Mouse (Mus musculus) cerebellum, adult (tissue): Measurements from ENCODE around the gene 4930590J08Rik.

ENCODE experiments used
- ATAC-seq: cut with Nextera tagmentation; 2 replicates; pipeline ENCODE4 v1.9.2; 2017; ENCODE audit warnings: mild to moderate bottlenecking, moderate library complexity, mixed read lengths; ENCODE audit not compliant: insufficient number of reproducible peaks, low FRiP score, low TSS enrichment

The 4930590J08Rik gene

DNA sequence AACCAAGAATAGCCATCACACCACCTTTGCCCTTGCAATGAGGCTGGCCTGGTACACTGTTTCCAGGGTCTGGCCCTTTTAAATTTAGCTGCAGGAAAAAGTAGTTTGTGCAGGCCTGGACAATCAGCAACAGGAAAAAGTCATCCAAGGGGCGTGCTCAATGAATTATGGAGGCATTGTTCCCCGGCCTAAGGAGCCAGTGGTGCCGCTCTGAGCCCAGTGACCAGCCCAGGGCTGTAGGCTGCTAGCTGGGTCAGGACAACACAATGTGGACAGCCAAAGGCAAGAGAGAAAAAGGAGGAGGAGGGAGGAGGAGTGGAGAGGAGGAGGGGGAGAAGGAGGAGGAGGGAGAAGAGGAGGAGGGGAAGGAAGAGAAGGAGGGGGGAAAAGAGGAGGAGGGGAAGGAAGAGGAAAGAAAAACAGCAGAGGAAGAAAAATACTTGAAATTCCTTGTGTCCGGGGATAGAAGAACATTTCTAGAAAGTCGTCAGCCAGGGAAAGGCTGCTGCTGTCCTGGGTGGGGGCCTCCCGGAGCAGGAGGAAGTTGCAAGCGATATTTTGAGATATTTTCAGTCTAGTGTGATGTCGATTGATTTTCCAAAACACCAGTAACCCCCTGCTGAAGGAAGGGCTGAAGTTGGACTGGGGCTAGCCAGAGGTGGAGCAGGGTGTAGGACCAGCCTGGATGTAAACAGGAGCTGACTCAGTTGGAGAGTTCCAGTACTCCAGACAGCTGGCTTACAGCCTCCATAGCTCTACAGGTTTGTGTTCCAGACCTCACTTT lies 57.6 kb downstream of the 4930590J08Rik start:
- no peak for ATAC-seq

GRCm38 (mm10) chr6:91963429-91963828 lies 60.8 kb downstream of the 4930590J08Rik start:
- no peak for ATAC-seq

DNA sequence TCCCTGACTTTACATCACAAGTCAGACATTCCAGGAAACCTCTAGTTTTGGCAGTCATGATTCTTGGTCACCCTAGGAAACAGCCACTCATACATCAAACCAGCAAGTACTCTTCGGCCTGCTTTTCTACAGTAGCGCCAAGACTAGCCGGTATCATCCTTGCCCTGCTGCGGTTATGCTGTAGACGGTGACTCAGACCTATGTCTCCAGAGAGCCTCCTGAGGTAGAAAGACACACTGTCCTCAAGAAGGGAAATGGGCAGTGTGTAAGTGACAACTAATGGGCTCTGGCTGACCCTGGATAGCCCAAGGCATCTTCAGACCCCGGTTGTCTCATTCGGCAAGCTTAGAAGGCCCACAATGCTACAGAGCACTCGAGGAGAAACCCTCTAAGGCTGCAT lies 62.5 kb downstream of the 4930590J08Rik start:
- ATAC-seq = no peak

DNA sequence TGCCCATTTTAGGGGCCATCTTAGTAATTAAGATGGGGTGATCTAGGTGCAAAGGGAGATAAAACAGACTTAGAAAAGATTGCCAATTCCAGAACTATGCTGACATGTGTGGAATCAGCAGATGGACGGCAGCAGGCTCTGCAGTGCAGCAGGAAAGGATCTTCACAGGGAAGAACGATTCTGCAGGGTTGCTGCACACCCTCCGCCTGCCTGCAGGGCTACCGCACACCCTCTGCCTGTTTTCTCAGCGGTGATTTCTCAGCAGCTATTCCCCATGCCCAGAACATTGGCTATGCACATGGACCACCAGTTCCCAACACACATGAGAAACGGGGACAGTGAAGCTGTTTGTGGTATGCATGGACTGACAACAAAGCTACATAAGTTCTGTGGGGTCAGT lies 63.4 kb downstream of the 4930590J08Rik start:
- ATAC-seq = no peak

DNA sequence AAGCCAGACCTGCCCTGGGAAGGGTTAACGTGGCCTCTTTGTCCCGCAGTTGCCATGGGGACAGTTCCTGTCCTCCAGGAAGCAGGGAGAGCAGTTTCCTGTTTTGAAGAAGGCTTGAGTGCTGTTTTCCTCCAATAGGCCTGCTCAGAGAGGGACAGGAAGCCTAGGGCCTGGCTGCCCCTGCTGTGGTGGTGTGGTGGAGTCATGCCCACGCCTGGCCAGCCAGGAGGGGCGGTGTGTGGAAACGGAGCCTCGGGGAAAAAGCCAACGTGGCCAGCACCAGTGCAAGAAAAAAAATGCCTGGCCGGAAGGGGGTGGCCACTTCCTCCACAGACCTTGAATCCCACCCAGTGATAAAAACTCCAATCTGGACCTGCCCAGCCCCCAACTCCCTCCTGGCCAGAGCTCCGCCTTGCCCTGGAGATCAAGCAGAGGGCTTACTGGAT lies 69.6 kb downstream of the 4930590J08Rik start:
- ATAC-seq = no peak

DNA sequence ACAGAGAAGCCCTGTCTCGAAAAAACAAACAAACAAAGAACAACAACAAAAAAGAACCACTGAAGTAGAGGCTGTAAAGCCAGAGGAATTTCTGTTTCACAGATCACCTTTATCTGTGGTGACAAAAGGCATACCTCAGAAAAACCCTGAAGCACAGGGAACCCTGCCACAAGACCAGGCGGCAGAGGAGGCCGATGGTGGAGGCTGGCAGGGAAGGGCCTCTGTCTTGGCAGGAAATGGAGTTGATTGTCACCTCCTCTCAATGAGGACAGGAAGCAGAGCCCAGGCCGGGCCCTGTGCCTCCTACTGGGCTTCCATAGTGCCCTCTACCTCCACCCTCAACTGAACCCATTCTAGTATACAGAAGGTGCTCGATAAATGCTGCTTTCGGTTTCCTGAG lies 71.4 kb downstream of the 4930590J08Rik start:
- ATAC-seq = no peak

DNA sequence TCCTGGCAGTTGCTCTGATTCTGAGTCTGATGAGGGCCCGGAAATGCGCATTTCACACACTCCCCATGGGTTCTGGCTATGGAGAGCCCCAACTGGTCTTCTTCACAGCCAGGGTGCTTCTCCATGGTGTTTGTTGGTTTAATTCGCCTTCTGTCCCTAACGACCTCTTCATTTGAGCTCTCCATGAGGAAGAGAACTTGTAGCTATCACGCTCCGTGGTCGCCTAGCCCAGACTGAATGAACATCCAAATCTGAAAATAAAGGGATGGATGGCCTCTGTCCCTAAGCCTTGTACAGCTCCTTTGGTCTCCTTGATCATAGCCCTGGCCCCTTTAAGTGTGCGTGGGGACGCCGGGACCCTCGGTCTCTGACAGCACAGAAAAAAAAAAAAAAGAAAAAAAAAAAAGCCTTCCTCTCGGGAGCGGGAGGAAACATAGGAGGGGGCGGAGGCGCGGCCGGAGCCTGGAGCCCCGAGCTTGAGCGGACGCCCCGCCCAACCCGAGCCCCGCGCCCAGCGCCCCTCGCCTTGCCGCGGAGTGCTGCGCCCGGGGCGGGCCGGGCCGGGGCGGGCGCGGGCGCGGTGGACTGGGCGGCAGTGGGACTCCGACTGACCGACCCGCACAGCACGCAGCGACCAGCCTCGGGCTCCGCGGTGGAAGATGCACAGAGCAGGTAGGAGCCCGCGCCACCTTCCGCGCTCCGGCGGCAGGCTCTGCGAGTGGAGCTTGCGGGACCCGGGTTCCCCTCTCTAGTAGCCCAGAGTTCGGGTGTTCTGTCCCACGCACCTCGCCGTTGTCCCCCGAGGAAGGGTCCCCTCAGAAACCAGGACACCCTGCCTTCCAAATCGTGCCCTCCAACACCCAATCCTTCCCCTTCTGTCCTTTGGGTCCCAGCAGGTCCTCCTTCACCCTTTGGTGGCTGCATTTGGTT lies 76.0 kb downstream of the 4930590J08Rik start, which contains the start of gene Fgd5:
Gene Fgd5, plus strand, starts transcription at position 508 of the 930 bp plus-strand sequence.
- no peak for ATAC-seq

GRCm38 (mm10) chr6:91979301-91979996 lies 76.8 kb downstream of the 4930590J08Rik start:
- no peak for ATAC-seq

GRCm38 (mm10) chr6:91980011-91980410 lies 77.4 kb downstream of the 4930590J08Rik start:
- ATAC-seq = no peak

- peak; percentile 74 for ATAC-seq
Observed at GRCm38 (mm10) chr6:91990101-91990500, 87.5 kb downstream of the 4930590J08Rik start.

- ATAC-seq = no peak
Observed at GRCm38 (mm10) chr6:91992823-91993222, 90.2 kb downstream of the 4930590J08Rik start.

DNA sequence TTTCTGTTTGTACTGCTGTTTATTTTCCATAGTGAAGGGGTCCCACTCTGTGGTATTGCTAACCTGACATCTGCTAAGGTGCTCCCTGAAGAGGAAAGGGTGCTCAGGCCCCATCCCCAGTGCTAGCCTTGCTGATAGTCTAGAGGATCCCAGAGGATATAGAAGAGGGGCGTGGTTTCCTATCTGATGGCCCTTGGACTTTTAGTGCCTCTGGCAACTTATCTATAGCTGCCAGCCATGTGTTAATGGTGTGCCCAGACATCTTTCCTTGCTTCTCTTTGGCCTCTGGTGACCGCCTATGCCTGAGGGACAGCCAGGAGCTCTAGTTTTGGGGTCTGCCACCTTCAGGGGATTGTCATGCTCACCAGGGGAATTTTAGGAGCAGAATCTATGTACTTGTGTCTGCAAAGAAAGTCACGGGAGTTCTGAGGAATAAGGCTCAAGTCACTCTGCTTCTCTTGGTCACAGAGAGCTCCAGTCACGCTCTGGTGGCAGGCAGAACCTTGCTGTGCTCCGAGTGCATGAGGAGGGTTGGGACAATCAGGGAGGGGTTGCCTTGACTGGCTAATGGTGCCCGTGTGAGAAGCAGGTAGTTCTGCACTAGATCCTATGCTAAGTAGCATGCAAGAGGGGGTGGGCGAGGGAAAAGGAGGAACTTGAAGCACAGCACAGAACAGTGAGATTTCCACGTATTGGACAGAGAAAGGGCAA lies 91.3 kb downstream of the 4930590J08Rik start:
- ATAC-seq = no peak

GRCm38 (mm10) chr6:91996072-91996471 lies 93.5 kb downstream of the 4930590J08Rik start:
- no peak for ATAC-seq
